Mouse (Mus musculus): ENCODE results near the gene Tifab. TPM values are rescaled to one million over a fixed set of nuclear protein-coding genes. Genes with fewer than 3 reads are reported as not detected.
"Not testable (repeated sequence)": the region's sequence is repeated elsewhere in the genome, so short reads cannot be mapped to it uniquely, and the experiment has no call there.

Tifab gene
- polyA plus RNA-seq, 1 experiment: 0.70 TPM

DNA sequence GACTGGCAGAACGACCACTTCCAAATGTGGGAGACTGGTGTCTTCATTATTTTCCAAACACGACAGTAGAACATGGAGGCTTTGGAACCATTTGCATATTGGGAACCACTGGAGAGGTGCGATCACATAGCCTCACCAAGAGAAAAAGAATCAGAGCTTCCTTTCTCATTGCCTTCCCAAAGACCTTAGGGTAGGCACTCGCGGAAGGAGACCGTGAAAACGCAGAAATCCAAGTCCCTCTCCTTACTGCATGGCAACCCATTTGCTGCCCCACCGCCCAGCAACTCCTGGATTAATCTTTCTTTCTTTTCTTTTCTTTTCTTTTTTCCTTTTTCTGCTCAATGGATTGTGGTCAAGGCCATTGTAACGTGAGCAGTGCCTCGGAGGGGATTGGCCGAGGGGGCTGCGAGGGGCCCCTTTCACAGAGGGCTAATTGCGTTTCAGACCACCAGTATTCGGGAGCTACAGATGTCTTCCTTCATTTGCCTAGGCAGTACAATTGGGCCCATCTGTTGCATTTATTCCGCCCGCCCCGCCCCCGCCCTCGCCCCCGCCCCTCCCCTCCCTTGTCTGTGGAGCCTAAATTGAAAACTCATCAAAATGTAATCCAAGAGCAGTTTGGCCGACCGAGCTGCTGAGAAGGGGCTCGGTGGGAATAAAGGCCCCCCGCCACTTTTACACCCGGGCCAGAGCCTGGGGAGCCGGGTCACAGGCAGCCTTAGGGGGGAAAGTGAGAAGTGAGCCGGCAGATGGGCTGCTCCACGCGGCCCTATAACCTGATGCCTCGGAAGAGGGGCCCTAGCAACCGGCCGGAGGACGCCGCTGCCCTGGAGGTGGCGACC lies 29.8 kb upstream of the Tifab start:
- peak; percentile 91 for DNase-seq (ENCODE audit: low read depth)
- TF ChIP-seq POLR2A (IDR thresholded peaks at IDR 0.05; ENCODE audit: borderline replicate concordance, extremely low read depth, insufficient read depth, insufficient read length, poor library complexity, severe bottlenecking) (no peak), CTCF (IDR thresholded peaks at IDR 0.05; ENCODE audit: borderline replicate concordance, extremely low read depth, insufficient read depth, insufficient read length) (no peak)

- DNase-seq (ENCODE audit: low read depth): peak; percentile 89
- TF ChIP-seq CTCF (IDR thresholded peaks at IDR 0.05; ENCODE audit: borderline replicate concordance, extremely low read depth, insufficient read depth, insufficient read length): no peak
- no peak for TF ChIP-seq POLR2A (IDR thresholded peaks at IDR 0.05; ENCODE audit: borderline replicate concordance, extremely low read depth, insufficient read depth, insufficient read length, poor library complexity, severe bottlenecking)
Measured at GRCm38 (mm10) chr13:56199506-56199905, 20.8 kb upstream of the Tifab start.

DNA sequence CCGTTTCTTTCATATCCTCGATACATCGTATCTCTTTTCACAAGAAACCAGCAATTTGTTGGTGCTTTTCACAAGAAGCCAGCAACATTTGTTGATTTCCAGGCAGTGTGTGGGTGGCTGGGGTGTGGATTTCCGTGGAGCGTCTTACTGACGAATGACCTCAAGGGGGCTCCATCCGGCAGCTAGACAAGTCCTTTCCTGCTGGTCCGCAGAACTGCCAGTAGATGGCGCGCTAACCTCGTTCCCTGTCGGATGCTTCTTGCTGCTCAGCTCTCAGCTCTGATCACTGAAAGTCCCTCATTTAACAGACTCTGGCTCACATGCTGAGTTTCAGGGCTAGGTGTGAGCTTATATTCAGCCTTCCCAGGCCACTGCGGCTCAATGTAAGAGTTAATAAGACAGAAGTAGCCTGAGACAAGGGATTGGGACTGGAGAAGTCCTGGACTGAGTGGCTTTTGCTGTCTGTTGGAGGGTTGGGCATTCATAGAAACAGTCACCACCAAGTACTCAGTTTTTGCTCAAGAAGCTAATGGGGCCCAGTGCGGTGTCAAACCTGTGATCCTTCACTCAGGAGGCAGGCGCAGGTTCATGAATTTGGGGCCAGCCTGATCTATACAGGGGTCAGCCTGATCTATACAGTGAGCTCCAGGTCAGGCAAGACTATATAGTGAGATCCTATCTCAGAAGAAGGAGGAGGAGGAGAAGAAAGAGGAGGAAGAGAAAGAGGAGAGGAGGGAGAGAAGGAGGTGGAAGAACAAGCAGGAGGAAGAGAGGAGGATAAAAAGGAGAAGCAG lies 19.0 kb upstream of the Tifab start:
- TF ChIP-seq CTCF (IDR thresholded peaks at IDR 0.05; ENCODE audit: borderline replicate concordance, extremely low read depth, insufficient read depth, insufficient read length) (peak; percentile 100), POLR2A (IDR thresholded peaks at IDR 0.05; ENCODE audit: borderline replicate concordance, extremely low read depth, insufficient read depth, insufficient read length, poor library complexity, severe bottlenecking) (no peak)
- DNase-seq (ENCODE audit: low read depth): peak; percentile 98

- DNase-seq (ENCODE audit: low read depth): peak; percentile 22
- TF ChIP-seq CTCF (IDR thresholded peaks at IDR 0.05; ENCODE audit: borderline replicate concordance, extremely low read depth, insufficient read depth, insufficient read length): no peak
- no peak for TF ChIP-seq POLR2A (IDR thresholded peaks at IDR 0.05; ENCODE audit: borderline replicate concordance, extremely low read depth, insufficient read depth, insufficient read length, poor library complexity, severe bottlenecking)
Measured at GRCm38 (mm10) chr13:56197031-56197430, 18.3 kb upstream of the Tifab start.

GRCm38 (mm10) chr13:56195824-56196223 lies 17.1 kb upstream of the Tifab start:
- DNase-seq (ENCODE audit: low read depth): not testable (repeated sequence)

DNA sequence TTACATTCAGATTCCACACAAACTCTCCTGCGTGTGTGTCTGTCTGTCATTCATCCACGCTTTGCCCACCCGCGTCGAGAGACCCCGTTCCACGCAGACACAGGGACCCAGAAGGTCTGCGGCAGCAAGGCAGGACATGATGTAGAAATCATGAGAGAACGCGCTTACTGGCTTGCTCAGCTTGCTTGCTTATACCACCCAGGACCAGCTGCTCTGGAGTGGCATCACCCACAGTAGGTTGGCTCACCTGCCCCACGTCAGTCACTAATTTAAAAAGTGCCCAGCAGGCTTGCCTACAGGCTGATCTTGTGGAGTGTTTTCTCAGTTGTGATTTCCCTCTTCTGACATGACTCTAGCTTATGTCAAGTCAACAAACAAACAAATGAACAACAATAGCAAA lies 15.5 kb upstream of the Tifab start:
- DNase-seq (ENCODE audit: low read depth): not testable (repeated sequence)

DNA sequence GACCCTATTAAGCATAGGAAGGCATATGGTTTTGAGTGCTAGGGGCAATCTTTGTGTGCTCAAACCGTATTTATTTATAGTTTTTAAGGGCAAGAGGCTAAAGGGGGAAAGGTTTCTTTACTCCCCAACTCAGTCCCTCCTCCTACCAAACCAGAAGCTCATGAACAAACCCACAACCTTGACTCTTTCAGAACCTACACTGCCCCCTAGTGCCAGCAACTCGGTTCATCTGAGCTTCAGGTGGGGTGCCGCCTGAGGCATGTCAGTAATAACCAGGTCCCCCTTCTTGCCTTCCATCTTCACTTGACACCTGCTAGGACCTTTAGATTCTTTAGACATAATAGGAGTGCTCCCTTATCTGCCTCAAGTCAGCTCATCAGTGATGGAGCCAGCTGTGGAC lies 12.5 kb upstream of the Tifab start:
- no peak for DNase-seq (ENCODE audit: low read depth)
- TF ChIP-seq CTCF (IDR thresholded peaks at IDR 0.05; ENCODE audit: borderline replicate concordance, extremely low read depth, insufficient read depth, insufficient read length) (peak; percentile 28; the same call in 1 of the 2 replicates), POLR2A (IDR thresholded peaks at IDR 0.05; ENCODE audit: borderline replicate concordance, extremely low read depth, insufficient read depth, insufficient read length, poor library complexity, severe bottlenecking) (no peak)

DNA sequence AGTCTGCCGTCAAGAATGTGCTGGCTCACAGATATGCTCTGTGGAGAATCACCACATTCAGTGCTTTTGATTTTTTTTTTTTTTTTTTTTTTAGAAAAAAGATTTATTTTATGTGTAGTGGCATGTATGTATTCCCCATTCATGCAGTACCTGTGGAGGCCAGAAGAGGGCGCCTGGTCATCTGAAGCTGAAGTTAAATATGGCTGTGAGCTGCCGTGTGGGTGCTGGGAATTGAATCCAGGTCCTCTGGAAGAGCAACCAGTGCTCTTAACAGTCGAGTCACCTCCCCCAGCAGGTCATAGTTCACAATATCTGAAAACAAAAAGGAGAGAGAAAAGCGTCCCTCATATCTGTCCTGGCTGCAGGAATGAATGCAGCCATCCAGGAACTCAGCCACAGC lies 11.0 kb upstream of the Tifab start:
- DNase-seq (ENCODE audit: low read depth): no peak
- TF ChIP-seq CTCF (IDR thresholded peaks at IDR 0.05; ENCODE audit: borderline replicate concordance, extremely low read depth, insufficient read depth, insufficient read length) (peak; percentile 37; the same call in 1 of the 2 replicates), POLR2A (IDR thresholded peaks at IDR 0.05; ENCODE audit: borderline replicate concordance, extremely low read depth, insufficient read depth, insufficient read length, poor library complexity, severe bottlenecking) (no peak)

DNA sequence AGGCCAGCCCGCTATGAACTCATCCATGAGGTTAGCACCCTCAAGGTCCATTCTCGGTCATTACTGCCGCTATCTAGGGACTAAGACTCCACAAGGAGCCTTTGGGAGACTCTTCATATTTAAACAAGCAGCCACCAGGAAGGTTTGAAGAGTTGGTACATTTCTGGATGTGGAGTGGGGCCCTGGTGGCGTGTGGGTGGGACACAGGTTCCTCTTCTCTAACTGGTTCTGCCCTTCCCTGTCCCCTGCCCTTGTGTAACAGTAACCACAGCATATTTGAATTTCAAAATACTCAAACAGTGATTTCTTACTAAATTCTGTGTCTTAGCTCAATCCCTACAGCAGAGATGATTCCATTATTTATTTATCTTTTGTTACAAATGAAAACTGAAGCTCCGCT lies 5.0 kb upstream of the Tifab start:
- no peak for TF ChIP-seq POLR2A (IDR thresholded peaks at IDR 0.05; ENCODE audit: borderline replicate concordance, extremely low read depth, insufficient read depth, insufficient read length, poor library complexity, severe bottlenecking)
- DNase-seq (ENCODE audit: low read depth): no peak

DNA sequence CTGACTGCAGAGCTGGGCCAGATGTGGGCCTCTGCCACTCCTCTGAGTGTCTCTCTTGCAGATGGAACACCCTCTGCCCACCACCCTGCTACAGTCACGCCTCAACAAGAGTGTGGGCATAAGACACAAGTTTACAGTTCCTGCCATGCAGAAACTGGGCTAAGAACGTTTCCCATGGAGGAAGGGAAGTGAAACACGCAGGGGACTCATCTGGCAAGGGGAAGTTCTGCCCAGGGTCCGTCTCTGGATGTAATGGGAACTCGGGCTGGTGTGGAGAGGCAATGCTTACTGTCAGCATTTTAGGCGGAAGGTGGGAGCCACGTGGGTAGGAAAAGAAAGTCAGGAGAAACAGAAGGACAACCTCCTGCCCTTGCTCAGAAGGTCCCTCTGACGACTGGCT lies 2.7 kb upstream of the Tifab start:
- TF ChIP-seq POLR2A (IDR thresholded peaks at IDR 0.05; ENCODE audit: borderline replicate concordance, extremely low read depth, insufficient read depth, insufficient read length, poor library complexity, severe bottlenecking) (no peak), CTCF (IDR thresholded peaks at IDR 0.05; ENCODE audit: borderline replicate concordance, extremely low read depth, insufficient read depth, insufficient read length) (no peak)
- no peak for DNase-seq (ENCODE audit: low read depth)

DNA sequence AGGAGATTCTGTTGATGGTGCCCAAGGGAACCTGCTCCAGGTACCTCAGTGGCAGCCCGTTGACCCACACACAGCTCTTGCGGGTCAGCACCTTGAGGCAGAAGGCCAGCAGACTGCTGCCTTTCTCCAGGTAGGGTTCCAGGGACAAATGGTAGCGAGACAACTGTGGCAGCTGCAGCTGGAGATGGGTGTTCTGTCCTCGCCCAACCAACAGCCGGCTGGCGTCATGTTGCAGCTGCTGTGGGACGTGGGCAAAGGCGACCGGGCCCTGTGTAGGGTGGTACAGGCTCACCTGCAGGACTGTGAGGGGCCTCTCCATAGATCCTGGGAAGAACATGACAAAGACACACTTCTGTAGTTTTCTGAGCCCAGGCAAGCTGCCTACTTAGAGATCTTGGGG lies 2.4 kb downstream of the Tifab start:
- DNase-seq (ENCODE audit: low read depth): no peak
- no peak for TF ChIP-seq POLR2A (IDR thresholded peaks at IDR 0.05; ENCODE audit: borderline replicate concordance, extremely low read depth, insufficient read depth, insufficient read length, poor library complexity, severe bottlenecking)
- TF ChIP-seq CTCF (IDR thresholded peaks at IDR 0.05; ENCODE audit: borderline replicate concordance, extremely low read depth, insufficient read depth, insufficient read length): no peak

- TF ChIP-seq POLR2A (IDR thresholded peaks at IDR 0.05; ENCODE audit: borderline replicate concordance, extremely low read depth, insufficient read depth, insufficient read length, poor library complexity, severe bottlenecking): no peak
- no peak for TF ChIP-seq CTCF (IDR thresholded peaks at IDR 0.05; ENCODE audit: borderline replicate concordance, extremely low read depth, insufficient read depth, insufficient read length)
- no peak for DNase-seq (ENCODE audit: low read depth)
Measured at GRCm38 (mm10) chr13:56175848-56176247, 2.8 kb downstream of the Tifab start.

Data from brain, embryonic 14.5 days (tissue).